Mouse (Mus musculus): ENCODE measurements at regions not wholly inside any gene's neighbourhood (a gene's known extent, or its start where the extent isn't known, plus 50 kb on each side); places are given as distances from the start of the nearest gene placed in this dataset.

GRCm38 (mm10) chr2:19714025-19714424 lies 56.5 kb downstream of the Otud1 start:
- H3K4me3 ChIP-seq (replicated peaks; ENCODE audit: low read length): no peak overlapping the region
- H3K4me1 ChIP-seq (replicated peaks; ENCODE audit: control insufficient read depth, insufficient read depth, low read length): no peaks in the 10 kb centered on the region
- H3K36me3 ChIP-seq (ENCODE audit: control insufficient read depth, insufficient read depth): no peaks in the 10 kb centered on the region
- H3K9ac ChIP-seq (replicated peaks; ENCODE audit: low read depth, low read length): no peak overlapping the region
- no peaks in the 10 kb centered on the region for H3K27me3 ChIP-seq (replicated peaks; ENCODE audit: control insufficient read depth, insufficient read depth, low read length)
- H3K4me2 ChIP-seq (ENCODE audit: low read length): no peak overlapping the region
- H3K27ac ChIP-seq (ENCODE audit: low read length): no peak overlapping the region
- no peaks in the 10 kb centered on the region for H3K9me3 ChIP-seq (ENCODE audit: control insufficient read depth, low read length)
- no peak for ATAC-seq
- 65% methylated on average over 3 of the region's 3 CpGs for WGBS

DNA sequence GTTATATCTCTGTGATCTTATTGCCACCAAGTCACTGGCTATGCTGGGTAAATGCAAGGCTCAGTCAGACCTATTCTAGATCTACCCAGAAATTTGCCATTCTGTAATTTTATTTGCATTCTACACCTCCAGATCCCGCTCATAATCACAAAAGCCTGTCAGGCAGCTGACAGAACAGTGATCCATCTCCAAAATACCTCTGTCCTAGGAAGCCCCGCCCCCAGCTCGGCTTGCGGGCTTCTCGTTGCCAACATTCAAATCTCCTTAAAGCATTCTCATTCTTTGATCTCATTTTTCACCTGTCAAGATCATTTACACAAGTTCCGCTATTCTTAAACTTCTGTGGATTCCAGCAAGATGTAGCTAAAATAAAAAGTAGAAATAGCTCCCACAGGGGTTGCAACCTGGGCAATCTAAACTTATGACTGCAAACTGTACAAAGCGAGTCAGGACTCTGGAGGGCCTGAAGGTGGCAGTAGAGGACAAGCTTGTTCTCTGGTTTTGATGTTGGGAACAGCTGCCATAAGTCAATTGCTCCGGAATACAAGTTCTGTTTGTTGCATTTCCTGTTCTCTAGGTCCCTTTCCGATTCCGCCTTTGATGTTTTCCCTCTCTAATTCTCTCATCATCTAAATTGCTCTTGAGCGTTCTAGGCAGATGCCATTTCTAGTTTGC lies 58.1 kb downstream of the Otud1 start:
- Histone ChIP-seq H3K27me3 (replicated peaks; ENCODE audit: control insufficient read depth, insufficient read depth, low read length) (no peaks in the 10 kb centered on the region), H3K4me1 (replicated peaks; ENCODE audit: control insufficient read depth, insufficient read depth, low read length) (no peaks in the 10 kb centered on the region), H3K4me3 (replicated peaks; ENCODE audit: low read length) (peak overlapping the region; percentile 9; the same call in 1 of the 2 replicates), H3K9me3 (ENCODE audit: control insufficient read depth, low read length) (no peaks in the 10 kb centered on the region), H3K36me3 (ENCODE audit: control insufficient read depth, insufficient read depth) (no peaks in the 10 kb centered on the region), H3K4me2 (ENCODE audit: low read length) (peak overlapping the region; percentile 46), H3K27ac (ENCODE audit: low read length) (no peak overlapping the region), H3K9ac (replicated peaks; ENCODE audit: low read depth, low read length) (no peak overlapping the region)
- ATAC-seq: peak; percentile 92
- 30% methylated on average over 11 of the region's 11 CpGs for WGBS

DNA sequence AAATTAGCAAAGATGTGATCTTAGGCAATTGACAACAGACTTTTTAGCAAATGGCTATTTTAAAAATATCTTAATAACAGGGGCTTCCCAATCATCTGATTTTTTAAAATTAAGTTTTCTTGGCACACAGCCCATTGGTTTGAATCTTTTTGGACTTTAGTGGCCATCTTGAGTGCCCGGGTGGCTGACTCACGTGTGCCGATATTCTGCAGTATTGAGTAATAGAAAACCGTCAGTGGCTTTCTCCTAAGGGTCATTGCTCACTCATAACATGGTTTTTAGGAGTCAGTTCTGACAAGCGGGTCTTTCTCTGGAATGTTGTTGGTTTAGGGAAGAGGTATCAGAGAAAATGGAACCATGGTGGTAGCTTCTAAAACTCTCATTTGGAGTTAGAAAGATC lies 58.8 kb downstream of the Otud1 start:
- no peak overlapping the region for H3K4me3 ChIP-seq (replicated peaks; ENCODE audit: low read length)
- no peak overlapping the region for H3K9ac ChIP-seq (replicated peaks; ENCODE audit: low read depth, low read length)
- no peak for ATAC-seq
- no peaks in the 10 kb centered on the region for H3K4me1 ChIP-seq (replicated peaks; ENCODE audit: control insufficient read depth, insufficient read depth, low read length)
- H3K9me3 ChIP-seq (ENCODE audit: control insufficient read depth, low read length): no peaks in the 10 kb centered on the region
- H3K4me2 ChIP-seq (ENCODE audit: low read length): no peak overlapping the region
- H3K27ac ChIP-seq (ENCODE audit: low read length): no peak overlapping the region
- 93% methylated on average over 5 of the region's 5 CpGs for WGBS
- H3K36me3 ChIP-seq (ENCODE audit: control insufficient read depth, insufficient read depth): no peaks in the 10 kb centered on the region
- H3K27me3 ChIP-seq (replicated peaks; ENCODE audit: control insufficient read depth, insufficient read depth, low read length): no peaks in the 10 kb centered on the region

- Histone ChIP-seq H3K36me3 (ENCODE audit: control insufficient read depth, insufficient read depth) (no peaks in the 10 kb centered on the region), H3K4me1 (replicated peaks; ENCODE audit: control insufficient read depth, insufficient read depth, low read length) (no peaks in the 10 kb centered on the region), H3K27me3 (replicated peaks; ENCODE audit: control insufficient read depth, insufficient read depth, low read length) (no peaks in the 10 kb centered on the region), H3K27ac (ENCODE audit: low read length) (no peak overlapping the region), H3K4me3 (replicated peaks; ENCODE audit: low read length) (no peak overlapping the region), H3K9me3 (ENCODE audit: control insufficient read depth, low read length) (no peaks in the 10 kb centered on the region), H3K9ac (replicated peaks; ENCODE audit: low read depth, low read length) (no peak overlapping the region), H3K4me2 (ENCODE audit: low read length) (no peak overlapping the region)
- WGBS: 90% methylated on average over 6 of the region's 6 CpGs
- no peak for ATAC-seq
Observed at GRCm38 (mm10) chr2:19726085-19726484, 68.5 kb downstream of the Otud1 start.

GRCm38 (mm10) chr2:19726904-19727303 lies 69.4 kb downstream of the Otud1 start:
- no peak overlapping the region for H3K27ac ChIP-seq (ENCODE audit: low read length)
- no peak overlapping the region for H3K4me2 ChIP-seq (ENCODE audit: low read length)
- H3K9ac ChIP-seq (replicated peaks; ENCODE audit: low read depth, low read length): no peak overlapping the region
- no peaks in the 10 kb centered on the region for H3K4me1 ChIP-seq (replicated peaks; ENCODE audit: control insufficient read depth, insufficient read depth, low read length)
- H3K36me3 ChIP-seq (ENCODE audit: control insufficient read depth, insufficient read depth): no peaks in the 10 kb centered on the region
- no peak for ATAC-seq
- no peak overlapping the region for H3K4me3 ChIP-seq (replicated peaks; ENCODE audit: low read length)
- 11% methylated on average over 9 of the region's 9 CpGs for WGBS
- H3K27me3 ChIP-seq (replicated peaks; ENCODE audit: control insufficient read depth, insufficient read depth, low read length): no peaks in the 10 kb centered on the region
- H3K9me3 ChIP-seq (ENCODE audit: control insufficient read depth, low read length): no peaks in the 10 kb centered on the region

- H3K27me3 ChIP-seq (replicated peaks; ENCODE audit: control insufficient read depth, insufficient read depth, low read length): no peaks in the 10 kb centered on the region
- no peak overlapping the region for H3K27ac ChIP-seq (ENCODE audit: low read length)
- H3K9ac ChIP-seq (replicated peaks; ENCODE audit: low read depth, low read length): no peak overlapping the region
- H3K36me3 ChIP-seq (ENCODE audit: control insufficient read depth, insufficient read depth): no peaks in the 10 kb centered on the region
- no peaks in the 10 kb centered on the region for H3K4me1 ChIP-seq (replicated peaks; ENCODE audit: control insufficient read depth, insufficient read depth, low read length)
- no peaks in the 10 kb centered on the region for H3K9me3 ChIP-seq (ENCODE audit: control insufficient read depth, low read length)
- no peak overlapping the region for H3K4me2 ChIP-seq (ENCODE audit: low read length)
- H3K4me3 ChIP-seq (replicated peaks; ENCODE audit: low read length): no peak overlapping the region
- WGBS: 80% methylated on average over 12 of the region's 12 CpGs
- ATAC-seq: no peak
Observed at GRCm38 (mm10) chr2:19732922-19733859, 75.6 kb downstream of the Otud1 start.

DNA sequence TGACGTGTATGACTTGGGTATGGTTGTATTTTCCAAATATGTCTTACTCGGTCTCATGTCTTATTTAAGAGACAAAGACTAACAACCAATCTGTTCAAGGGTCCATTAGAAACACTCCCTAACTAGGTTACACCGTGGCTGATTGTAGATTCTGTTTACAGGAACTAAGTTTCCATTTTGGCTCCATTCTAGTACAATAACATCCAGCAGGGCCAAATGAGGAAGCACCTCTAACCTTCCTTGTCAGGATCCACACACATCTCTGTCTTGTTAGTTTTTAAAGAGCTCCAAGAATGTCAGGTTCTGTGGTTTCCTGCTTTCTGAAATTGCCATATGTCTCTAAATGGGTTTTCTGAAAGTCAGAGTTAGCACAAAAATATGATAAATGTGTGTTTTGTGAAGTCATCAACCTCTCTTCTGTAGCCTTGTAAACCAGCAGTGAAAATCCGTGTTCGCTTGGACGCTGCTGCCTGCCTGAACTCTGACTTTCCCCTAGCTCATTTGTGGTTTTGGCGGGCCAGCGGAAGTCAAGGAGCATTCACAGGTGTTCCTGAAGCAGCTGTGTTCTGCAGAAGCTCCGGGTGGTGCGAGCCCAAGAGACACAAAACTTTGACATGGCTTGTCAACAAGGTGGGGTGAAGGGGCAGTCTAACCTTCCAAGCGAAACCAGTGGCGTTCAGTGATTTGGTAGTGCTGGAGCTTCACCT lies 76.8 kb downstream of the Otud1 start:
- 84% methylated on average over 12 of the region's 12 CpGs for WGBS
- no peaks in the 10 kb centered on the region for H3K36me3 ChIP-seq (ENCODE audit: control insufficient read depth, insufficient read depth)
- no peak overlapping the region for H3K4me2 ChIP-seq (ENCODE audit: low read length)
- H3K27ac ChIP-seq (ENCODE audit: low read length): no peak overlapping the region
- no peak overlapping the region for H3K4me3 ChIP-seq (replicated peaks; ENCODE audit: low read length)
- no peaks in the 10 kb centered on the region for H3K9me3 ChIP-seq (ENCODE audit: control insufficient read depth, low read length)
- no peaks in the 10 kb centered on the region for H3K4me1 ChIP-seq (replicated peaks; ENCODE audit: control insufficient read depth, insufficient read depth, low read length)
- H3K9ac ChIP-seq (replicated peaks; ENCODE audit: low read depth, low read length): no peak overlapping the region
- H3K27me3 ChIP-seq (replicated peaks; ENCODE audit: control insufficient read depth, insufficient read depth, low read length): no peaks in the 10 kb centered on the region
- ATAC-seq: no peak

- H3K36me3 ChIP-seq (ENCODE audit: control insufficient read depth, insufficient read depth): no peaks in the 10 kb centered on the region
- ATAC-seq: no peak
- no peak overlapping the region for H3K4me3 ChIP-seq (replicated peaks; ENCODE audit: low read length)
- H3K4me2 ChIP-seq (ENCODE audit: low read length): no peak overlapping the region
- no peaks in the 10 kb centered on the region for H3K27me3 ChIP-seq (replicated peaks; ENCODE audit: control insufficient read depth, insufficient read depth, low read length)
- H3K9me3 ChIP-seq (ENCODE audit: control insufficient read depth, low read length): no peaks in the 10 kb centered on the region
- H3K9ac ChIP-seq (replicated peaks; ENCODE audit: low read depth, low read length): no peak overlapping the region
- H3K4me1 ChIP-seq (replicated peaks; ENCODE audit: control insufficient read depth, insufficient read depth, low read length): no peaks in the 10 kb centered on the region
- H3K27ac ChIP-seq (ENCODE audit: low read length): no peak overlapping the region
Observed at GRCm38 (mm10) chr2:19741508-19741907, 84.0 kb downstream of the Otud1 start.

DNA sequence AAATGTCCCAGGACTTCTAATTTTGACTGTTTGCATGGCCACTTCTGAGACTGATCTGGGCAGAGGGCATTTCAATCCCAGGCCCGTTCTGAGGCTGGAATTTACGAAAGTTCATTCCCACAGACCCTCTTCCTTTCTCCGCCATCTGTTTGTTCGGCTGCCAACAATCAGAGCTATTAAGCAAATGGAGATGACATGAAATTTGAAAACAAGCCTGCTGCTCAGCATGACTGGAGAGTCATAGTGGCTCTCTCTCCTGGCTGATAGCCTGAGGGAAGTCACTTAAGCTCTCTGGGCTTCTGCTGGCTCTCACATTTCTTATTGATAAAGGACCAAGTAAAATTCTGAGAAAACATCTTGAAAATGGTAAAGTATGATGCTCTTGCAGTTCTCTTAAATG lies 85.9 kb downstream of the Otud1 start:
- no peak overlapping the region for H3K27ac ChIP-seq (ENCODE audit: low read length)
- H3K4me3 ChIP-seq (replicated peaks; ENCODE audit: low read length): no peak overlapping the region
- no peaks in the 10 kb centered on the region for H3K36me3 ChIP-seq (ENCODE audit: control insufficient read depth, insufficient read depth)
- WGBS: 49% methylated on average over 4 of the region's 4 CpGs
- H3K4me1 ChIP-seq (replicated peaks; ENCODE audit: control insufficient read depth, insufficient read depth, low read length): no peaks in the 10 kb centered on the region
- H3K4me2 ChIP-seq (ENCODE audit: low read length): no peak overlapping the region
- H3K9me3 ChIP-seq (ENCODE audit: control insufficient read depth, low read length): no peaks in the 10 kb centered on the region
- H3K27me3 ChIP-seq (replicated peaks; ENCODE audit: control insufficient read depth, insufficient read depth, low read length): no peaks in the 10 kb centered on the region
- no peak overlapping the region for H3K9ac ChIP-seq (replicated peaks; ENCODE audit: low read depth, low read length)
- peak; percentile 67; the same call in 1 of the 2 replicates for ATAC-seq
